Mouse (Mus musculus): ENCODE data around the gene C2cd5.

GRCm38 (mm10) chr6:142977221-142977620 lies 122.7 kb downstream of the C2cd5 start:
- no peak for TF ChIP-seq CTCF (IDR thresholded peaks at IDR 0.05; ENCODE audit: low read depth, low read length)
- no peak for TF ChIP-seq EP300 (IDR thresholded peaks at IDR 0.05; ENCODE audit: insufficient read depth, low read depth, low read length)

All from ES-Bruce4 (cell line).